Mouse (Mus musculus): ENCODE data around the gene Cysltr2.

- TF ChIP-seq POLR2A (IDR thresholded peaks at IDR 0.05; ENCODE audit: extremely low read depth, insufficient read depth, low read length) (no peak), CTCF (IDR thresholded peaks at IDR 0.05; ENCODE audit: extremely low read depth, insufficient read depth, low read length) (no peak)
Observed at GRCm38 (mm10) chr14:72986044-72986443, 62.9 kb downstream of the Cysltr2 start.
